Mouse (Mus musculus) adrenal gland, adult 18-20 months (tissue): ENCODE measurements around the gene Depp1. TPM values are rescaled to one million over a fixed set of nuclear protein-coding genes. Genes with fewer than 3 reads are reported as not detected.

Experiments
- DNase-seq, 2 experiments: peaks; one replicate each; pipeline ENCODE4 v3.0.0; 2021 to 2022; ENCODE audit warnings: low spot score in 2 of 2
- microRNA-seq, 2 experiments: library from miRNA; unstranded; fragments of <30 nt; microRNA quantifications; one replicate each; pipeline ENCODE4 v1.2.0; 2021; ENCODE audit warnings: borderline number of aligned reads in 2 of 2
- total RNA-seq, 2 experiments: library from RNA; stranded (reverse); gene quantifications; 1 replicate in 1 of 2; 2 replicates in 1 of 2; pipeline ENCODE4 v1.2.3; 2021

The Depp1 gene
- total RNA-seq, 2 experiments from 2014 or later: 10.1 to 23.1 TPM

- DNase-seq: no peak
Observed at GRCm38 (mm10) chr6:116679563-116680288, 29.3 kb downstream of the Depp1 start.

- DNase-seq: no peak
Observed at GRCm38 (mm10) chr6:116682317-116682716, 31.9 kb downstream of the Depp1 start.

GRCm38 (mm10) chr6:116693639-116694038 is 43.2 kb downstream of the Depp1 start:
- no peak for DNase-seq

GRCm38 (mm10) chr6:116694346-116694745 is 43.9 kb downstream of the Depp1 start:
- no peak for DNase-seq

DNA sequence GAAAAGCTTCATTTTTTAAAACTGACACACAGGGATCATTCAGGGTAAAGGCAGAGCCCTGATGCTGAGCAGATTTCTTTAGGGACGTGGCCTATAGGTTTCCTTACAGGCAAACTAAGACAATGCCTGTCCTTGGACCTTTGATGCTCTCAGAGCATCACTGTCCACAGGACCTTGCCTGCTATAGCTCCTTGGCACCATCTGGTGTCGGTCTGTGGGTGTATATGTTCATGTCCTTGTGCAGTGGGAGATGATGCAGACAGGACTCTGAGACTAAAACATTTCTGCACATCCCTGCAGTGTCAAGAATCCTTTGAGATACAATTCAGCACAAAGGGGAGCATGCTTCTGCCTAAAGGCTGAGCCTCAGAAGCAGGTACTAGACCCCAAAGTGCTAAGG is 47.0 kb downstream of the Depp1 start:
- no peak for DNase-seq

DNA sequence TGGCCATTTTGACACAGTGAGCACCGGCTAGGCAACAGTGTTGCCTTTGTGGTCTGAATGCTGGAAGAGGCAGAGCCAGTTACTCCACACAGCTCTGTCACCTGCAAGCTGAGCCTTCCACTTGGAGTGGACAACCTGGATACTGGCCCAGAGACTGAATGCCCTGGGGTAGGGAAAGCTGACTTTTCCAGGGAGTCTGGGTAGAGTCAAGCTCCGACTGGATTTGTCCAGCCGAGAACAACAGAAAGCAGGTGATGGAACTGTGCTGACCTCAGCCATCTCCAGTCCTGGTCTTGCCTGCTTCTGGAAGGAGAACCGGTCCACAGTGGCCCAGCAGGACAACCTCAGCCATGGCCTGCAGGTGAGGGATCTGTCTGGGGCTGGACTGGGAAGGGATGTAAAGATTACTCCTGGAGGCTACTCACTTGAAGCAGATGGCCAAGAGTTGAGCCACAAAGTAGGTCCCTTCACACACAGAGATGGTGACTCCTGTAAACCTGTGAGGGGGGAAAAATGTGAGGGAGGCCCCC is 47.6 kb downstream of the Depp1 start:
- no peak for DNase-seq

GRCm38 (mm10) chr6:116700821-116701220 is 50.4 kb downstream of the Depp1 start:
- no peak for DNase-seq

Small RNA genes lying within 50 kb of the gene (microRNA-seq; reads per million reads assigned to microRNA genes)
- 0 to 0.61 reads per million in 2 experiments for gene Mir7043

Other genes with a start within 250 kb of the Depp1 start
- gene Alox5, start 189.4 kb upstream of the Depp1 start, total RNA-seq: 1 to 10 TPM; 1.6 to 3.0 TPM
- gene Olfr211, start 161.5 kb upstream of the Depp1 start, total RNA-seq: not detected
- gene Olfr212, start 144.1 kb upstream of the Depp1 start, total RNA-seq: not detected
- not detected for gene Olfr213, start 112.2 kb upstream of the Depp1 start, total RNA-seq
- 1 to 10 TPM; 3.6 to 4.0 TPM for gene Gm5580, start 99.5 kb upstream of the Depp1 start, total RNA-seq
- not detected for gene Olfr214, start 96.4 kb upstream of the Depp1 start, total RNA-seq
- not detected for gene Olfr215, start 66.4 kb upstream of the Depp1 start, total RNA-seq
- gene Zfp422, start 21.6 kb upstream of the Depp1 start, total RNA-seq: 10 to 100 TPM; 14.5 to 21.8 TPM
- 1 to 10 TPM; 3.6 to 5.4 TPM for gene Rassf4, start 23.3 kb downstream of the Depp1 start, total RNA-seq
- under 1 TPM; 0.03 TPM for gene Tmem72, start 66.3 kb downstream of the Depp1 start, total RNA-seq